Mouse (Mus musculus) heart, embryonic 12.5 days (tissue): ENCODE results near the gene Atp1b1. TPM values are rescaled to one million over a fixed set of nuclear protein-coding genes. Genes with fewer than 3 reads are reported as not detected.

Experiments
- ATAC-seq: fragments of 200-750 bp; cut with Nextera tagmentation; 2 replicates; pipeline ENCODE4 v1.8.0; 2017; ENCODE audit warnings: moderate TSS enrichment, moderate library complexity; ENCODE audit not compliant: insufficient number of reproducible peaks, low FRiP score
- H3K27ac ChIP-seq: fragments of 300-500 bp; sonication (generic); 2 replicates; pipeline ENCODE4 v1.5.1; 2016; ENCODE audit warnings: mild to moderate bottlenecking, moderate library complexity; ENCODE audit not compliant: poor library complexity, severe bottlenecking
- H3K27me3 ChIP-seq: fragments of 300-500 bp; sonication (generic); replicated peaks from 2 replicates; pipeline ENCODE4 v1.6.1; 2016; ENCODE audit warnings: mild to moderate bottlenecking, moderate library complexity
- H3K36me3 ChIP-seq: fragments of 300-500 bp; sonication (generic); 2 replicates; pipeline ENCODE4 v1.6.1; 2016; ENCODE audit warnings: mild to moderate bottlenecking, moderate library complexity
- H3K4me1 ChIP-seq: fragments of 300-500 bp; sonication (generic); replicated peaks from 2 replicates; pipeline ENCODE4 v1.6.1; 2016; ENCODE audit warnings: mild to moderate bottlenecking
- H3K4me2 ChIP-seq: fragments of 300-500 bp; sonication (generic); 2 replicates; pipeline ENCODE4 v1.6.1; 2016; ENCODE audit warnings: mild to moderate bottlenecking, moderate library complexity
- H3K4me3 ChIP-seq: fragments of 300-500 bp; sonication (generic); 2 replicates; pipeline ENCODE4 v1.5.1; 2016; ENCODE audit warnings: mild to moderate bottlenecking
- H3K9ac ChIP-seq: fragments of 300-500 bp; sonication (generic); 2 replicates; pipeline ENCODE4 v1.6.1; 2016; ENCODE audit warnings: mild to moderate bottlenecking, moderate library complexity
- H3K9me3 ChIP-seq: fragments of 300-500 bp; sonication (generic); replicated peaks from 2 replicates; pipeline ENCODE4 v1.6.1; 2016; ENCODE audit warnings: mild to moderate bottlenecking, moderate library complexity
- WGBS: fragments of 180-500 bp; shearing (Covaris S2); methylation state at CpG from one replicate; pipeline ENCODE4 v1.1.7; 2016; 5-methylcytosine and 5-hydroxymethylcytosine counted together
- polyA plus RNA-seq: library from polyadenylated mRNA; unstranded; fragments of >200 nt; fragmentation: Nextera tagmentation; extraction: Ambion mirVana; gene quantifications from 2 replicates; pipeline ENCODE4 v1.2.1, GENCODE M21; 2016

Atp1b1 gene
- polyA plus RNA-seq, 1 experiment from 2014 or later, result 416 TPM

DNA sequence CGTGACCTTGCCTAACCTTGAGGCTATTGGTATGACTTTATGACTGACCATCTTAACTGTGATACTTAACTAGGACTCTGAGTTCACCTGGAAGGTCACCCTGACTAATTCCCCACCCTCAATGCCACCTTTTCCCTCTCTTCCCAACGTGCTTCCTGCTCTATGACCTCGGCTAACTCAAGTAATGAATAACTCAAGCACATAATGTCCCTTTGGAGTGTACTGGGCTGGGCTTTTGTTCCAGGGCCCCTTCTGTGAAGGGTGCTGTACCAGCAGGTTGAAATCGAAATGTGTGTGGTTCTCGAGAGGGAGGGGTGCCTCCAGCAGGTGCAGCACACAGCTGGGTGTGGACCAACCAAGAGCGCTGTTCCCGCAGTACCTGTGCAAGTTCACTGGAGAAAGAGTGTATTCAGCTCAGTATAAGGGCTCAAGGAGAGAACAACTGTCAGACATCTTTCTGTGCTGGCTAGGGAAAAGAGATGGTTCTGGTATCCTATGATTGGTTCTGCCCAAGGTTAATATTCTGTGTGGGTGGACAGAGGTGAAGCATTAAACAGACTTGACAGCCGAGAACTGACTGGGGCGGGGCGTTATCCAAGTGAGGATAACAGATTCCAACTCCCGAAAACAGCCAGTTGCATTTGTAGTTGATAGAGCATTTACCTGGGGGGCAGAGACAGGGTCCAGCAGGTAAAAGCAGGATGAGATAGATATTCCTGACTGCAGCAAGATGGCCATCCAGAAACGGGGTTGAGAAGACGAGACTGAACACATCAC lies 3.0 kb upstream of the Atp1b1 start:
- H3K36me3 ChIP-seq, result no peaks in the 10 kb centered on the region
- whole genome bisulfite sequencing, result 62% methylated on average over 13 of the region's 13 CpGs
- H3K27me3 ChIP-seq, result peaks cover 3% of the 10 kb centered on the region; the same call in 1 of the 2 replicates
- peak overlapping the region; percentile 82 for H3K27ac ChIP-seq
- H3K4me2 ChIP-seq, result peak overlapping the region; percentile 53
- peak overlapping the region; percentile 6 for H3K4me3 ChIP-seq
- no peaks in the 10 kb centered on the region for H3K9me3 ChIP-seq
- H3K9ac ChIP-seq, result no peak overlapping the region; the same call in 1 of the 2 replicates
- ATAC-seq, result no peak
- H3K4me1 ChIP-seq, result peaks cover 35% of the 10 kb centered on the region

DNA sequence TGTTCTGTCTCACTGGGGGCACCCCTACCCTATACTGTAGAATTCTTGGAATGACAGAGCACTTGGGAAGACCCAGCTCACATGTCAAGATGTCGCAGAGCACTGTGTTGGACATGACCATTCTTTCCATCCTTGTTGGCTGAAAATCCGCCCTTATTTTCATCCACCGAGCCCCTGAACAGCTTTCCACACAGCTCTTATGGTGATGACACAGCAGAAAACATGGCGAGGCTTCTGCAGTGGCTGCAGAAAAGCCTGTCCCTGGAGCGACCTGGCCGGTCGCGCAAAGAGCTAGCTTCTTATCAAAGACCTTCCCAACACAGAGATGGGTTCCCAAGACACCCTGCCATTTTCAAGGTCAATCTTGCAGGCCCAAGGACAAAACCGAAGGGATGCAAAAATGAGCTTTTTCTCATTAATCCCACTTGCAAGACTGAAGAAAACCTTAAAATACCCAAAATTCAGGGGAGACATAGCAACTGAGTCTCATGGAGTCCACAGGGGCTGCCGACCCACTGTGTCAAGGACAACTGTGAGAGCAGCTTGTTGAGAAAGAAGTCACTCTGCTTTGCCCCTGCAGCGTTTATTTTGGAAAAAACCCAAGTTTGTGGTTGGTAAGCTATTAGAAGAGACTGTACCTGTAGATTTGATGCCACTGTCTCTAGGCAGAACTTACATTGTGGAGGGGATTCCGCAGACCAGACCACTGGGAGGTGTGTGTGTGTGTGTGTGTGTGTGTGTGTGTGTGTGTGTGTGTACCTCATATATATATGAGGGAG lies 1.2 kb upstream of the Atp1b1 start:
- Histone ChIP-seq H3K4me1 (peaks cover 39% of the 10 kb centered on the region), H3K27me3 (peaks cover 3% of the 10 kb centered on the region; the same call in 1 of the 2 replicates), H3K36me3 (no peaks in the 10 kb centered on the region), H3K4me3 (peak overlapping the region; percentile 92), H3K4me2 (peak overlapping the region; percentile 67), H3K9ac (peak overlapping the region; percentile 99), H3K9me3 (no peaks in the 10 kb centered on the region), H3K27ac (peak overlapping the region; percentile 97)
- 38% methylated on average over 12 of the region's 12 CpGs for WGBS
- ATAC-seq, result no peak

DNA sequence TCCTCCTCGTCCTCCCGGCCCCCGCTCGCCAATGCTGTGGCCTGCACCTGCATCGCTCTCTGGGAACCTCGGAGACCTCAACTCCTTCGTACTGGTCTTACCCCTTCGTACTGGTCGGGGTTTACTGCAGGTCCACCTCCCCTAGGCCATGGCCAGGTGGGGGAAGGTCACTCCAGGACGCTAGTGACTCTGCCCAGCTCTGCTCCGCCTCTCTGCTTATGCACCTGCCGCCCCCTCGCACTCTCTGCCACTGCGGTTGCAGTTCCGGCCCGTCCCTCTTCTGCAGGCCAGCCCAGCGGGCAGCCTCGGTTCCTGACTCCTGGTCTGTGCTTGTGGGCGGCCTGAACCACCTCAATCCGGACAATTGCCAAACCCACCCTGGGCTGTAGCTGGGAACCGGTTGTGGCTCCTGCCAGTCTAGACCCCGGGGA lies 481 bp upstream of the Atp1b1 start:
- no peaks in the 10 kb centered on the region for H3K36me3 ChIP-seq
- ATAC-seq, result peak; percentile 52
- H3K9me3 ChIP-seq, result no peaks in the 10 kb centered on the region
- H3K4me3 ChIP-seq, result peak overlapping the region; percentile 92
- H3K27me3 ChIP-seq, result peaks cover 3% of the 10 kb centered on the region; the same call in 1 of the 2 replicates
- H3K4me2 ChIP-seq, result peak overlapping the region; percentile 67
- 2% methylated on average over 22 of the region's 22 CpGs for WGBS
- H3K9ac ChIP-seq, result peak overlapping the region; percentile 99
- peak overlapping the region; percentile 97 for H3K27ac ChIP-seq
- peaks cover 46% of the 10 kb centered on the region for H3K4me1 ChIP-seq

DNA sequence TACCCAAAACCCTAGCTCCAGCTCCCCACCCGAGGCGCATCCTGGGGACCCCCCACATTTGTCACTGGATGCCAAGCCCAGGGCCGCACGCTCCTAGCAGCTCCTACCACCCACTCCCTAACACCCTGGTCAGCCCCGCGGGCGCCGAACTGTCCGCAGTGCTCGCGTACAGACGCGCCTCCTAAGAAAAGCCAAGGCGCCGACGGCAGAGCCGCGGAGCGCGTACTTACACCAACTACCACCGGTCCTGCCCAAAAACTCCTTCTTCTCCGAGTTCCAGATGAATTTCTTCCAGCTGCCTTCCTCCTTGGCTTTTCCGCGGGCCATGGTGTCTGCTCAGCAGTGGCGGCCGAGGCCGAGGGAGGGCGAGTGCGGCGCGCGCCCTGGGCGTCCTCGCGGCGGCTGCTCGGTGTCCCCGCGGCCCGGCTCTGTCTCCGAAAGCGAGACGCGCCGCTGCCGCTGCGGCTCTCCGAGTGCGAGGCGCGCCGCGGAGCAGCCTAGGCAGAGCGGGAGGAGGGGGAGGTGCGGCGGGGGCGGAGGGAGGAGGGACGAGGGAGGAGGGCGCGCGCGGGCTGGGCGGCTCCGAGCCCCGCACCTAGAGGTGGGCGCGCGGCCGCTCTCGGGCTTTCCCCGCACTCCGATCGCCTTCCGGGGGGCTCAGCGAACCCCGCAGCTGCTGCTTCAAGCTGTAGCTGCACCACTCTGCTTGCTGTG lies 467 bp downstream of the Atp1b1 start:
- H3K4me3 ChIP-seq, result peak overlapping the region; percentile 92
- peak; percentile 80 for ATAC-seq
- H3K4me2 ChIP-seq, result peak overlapping the region; percentile 67
- WGBS, result under 1% methylated on average over 65 of the region's 76 CpGs
- H3K4me1 ChIP-seq, result peaks cover 55% of the 10 kb centered on the region
- H3K27me3 ChIP-seq, result peaks cover 3% of the 10 kb centered on the region; the same call in 1 of the 2 replicates
- peak overlapping the region; percentile 99 for H3K9ac ChIP-seq
- H3K27ac ChIP-seq, result peak overlapping the region; percentile 97
- H3K9me3 ChIP-seq, result no peaks in the 10 kb centered on the region
- H3K36me3 ChIP-seq, result peaks cover 7% of the 10 kb centered on the region

DNA sequence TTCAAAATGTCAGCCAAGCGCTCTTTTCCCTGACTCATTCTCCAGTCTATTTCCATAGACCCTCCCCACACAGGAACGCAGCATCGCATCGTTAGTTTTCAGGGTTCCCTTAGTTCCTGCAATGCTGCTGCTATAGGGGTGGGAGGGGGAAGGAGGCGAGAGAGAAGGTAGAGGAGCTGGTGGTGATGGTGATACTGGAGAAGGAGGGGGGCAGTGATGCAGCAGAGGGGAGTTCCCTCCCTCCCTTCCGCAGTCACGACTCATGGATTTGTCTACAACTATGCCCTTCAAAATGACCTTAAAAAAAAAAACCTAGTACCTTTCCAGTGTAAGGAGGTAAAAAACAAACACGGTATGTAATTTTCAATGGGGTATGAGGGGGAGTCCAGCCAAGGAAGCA lies 1.4 kb downstream of the Atp1b1 start:
- Histone ChIP-seq H3K4me3 (peak overlapping the region; percentile 92), H3K9ac (peak overlapping the region; percentile 99), H3K9me3 (no peaks in the 10 kb centered on the region), H3K4me2 (peak overlapping the region; percentile 67), H3K27me3 (peaks cover 3% of the 10 kb centered on the region; the same call in 1 of the 2 replicates), H3K4me1 (peaks cover 54% of the 10 kb centered on the region), H3K36me3 (peaks cover 16% of the 10 kb centered on the region), H3K27ac (peak overlapping the region; percentile 97)
- ATAC-seq, result no peak
- WGBS, result 6% methylated on average over 8 of the region's 8 CpGs

DNA sequence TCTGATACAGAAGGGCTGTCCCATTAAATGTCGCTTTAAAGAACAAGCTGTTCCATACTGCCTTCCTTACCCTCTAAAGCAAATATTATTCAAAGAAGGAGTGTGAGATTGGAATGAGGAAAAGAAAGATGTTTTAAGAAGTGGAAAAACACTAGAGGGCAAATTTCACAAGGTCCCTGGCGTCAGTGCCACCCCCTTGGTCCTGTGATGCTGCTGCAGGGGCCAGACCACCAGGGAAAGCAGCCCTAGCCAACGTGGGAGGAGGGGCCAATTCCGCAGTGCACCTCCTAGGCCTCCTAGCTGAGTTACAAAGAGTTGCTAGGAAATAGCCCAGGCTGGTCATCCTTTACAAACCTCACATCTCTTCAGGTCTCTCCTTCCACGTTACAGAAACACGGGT lies 2.1 kb downstream of the Atp1b1 start:
- Histone ChIP-seq H3K4me1 (peaks cover 54% of the 10 kb centered on the region), H3K36me3 (peaks cover 22% of the 10 kb centered on the region), H3K27ac (peak overlapping the region; percentile 97), H3K27me3 (peaks cover 3% of the 10 kb centered on the region; the same call in 1 of the 2 replicates), H3K9ac (peak overlapping the region; percentile 99), H3K9me3 (no peaks in the 10 kb centered on the region), H3K4me2 (peak overlapping the region; percentile 67), H3K4me3 (peak overlapping the region; percentile 92)
- no peak for ATAC-seq
- 8% methylated on average over 6 of the region's 6 CpGs for WGBS

DNA sequence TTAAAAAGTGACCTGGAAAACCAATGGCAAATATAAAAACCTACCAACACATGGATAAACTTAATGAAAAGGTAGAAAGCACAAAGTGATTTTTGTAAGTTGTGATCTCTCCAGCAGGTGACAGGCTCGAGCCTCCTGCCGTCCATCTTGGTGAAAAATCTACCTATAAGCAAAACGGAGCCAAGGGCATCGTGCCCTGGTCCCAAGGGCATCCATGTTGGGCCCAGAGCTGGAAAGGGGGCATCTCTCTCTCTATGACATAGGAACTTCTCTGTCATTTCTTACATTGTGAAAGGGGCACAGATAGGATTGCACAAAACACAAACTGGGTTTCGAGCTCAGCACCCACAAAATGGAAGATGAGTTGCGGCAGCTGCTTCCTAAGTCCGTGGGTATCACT lies 2.5 kb downstream of the Atp1b1 start:
- 38% methylated on average over 7 of the region's 7 CpGs for WGBS
- Histone ChIP-seq H3K27me3 (peaks cover 3% of the 10 kb centered on the region; the same call in 1 of the 2 replicates), H3K36me3 (peaks cover 27% of the 10 kb centered on the region), H3K4me3 (peak overlapping the region; percentile 92), H3K27ac (peak overlapping the region; percentile 97), H3K4me2 (peak overlapping the region; percentile 67), H3K9me3 (no peaks in the 10 kb centered on the region), H3K4me1 (peaks cover 54% of the 10 kb centered on the region), H3K9ac (peak overlapping the region; percentile 99)
- no peak for ATAC-seq

DNA sequence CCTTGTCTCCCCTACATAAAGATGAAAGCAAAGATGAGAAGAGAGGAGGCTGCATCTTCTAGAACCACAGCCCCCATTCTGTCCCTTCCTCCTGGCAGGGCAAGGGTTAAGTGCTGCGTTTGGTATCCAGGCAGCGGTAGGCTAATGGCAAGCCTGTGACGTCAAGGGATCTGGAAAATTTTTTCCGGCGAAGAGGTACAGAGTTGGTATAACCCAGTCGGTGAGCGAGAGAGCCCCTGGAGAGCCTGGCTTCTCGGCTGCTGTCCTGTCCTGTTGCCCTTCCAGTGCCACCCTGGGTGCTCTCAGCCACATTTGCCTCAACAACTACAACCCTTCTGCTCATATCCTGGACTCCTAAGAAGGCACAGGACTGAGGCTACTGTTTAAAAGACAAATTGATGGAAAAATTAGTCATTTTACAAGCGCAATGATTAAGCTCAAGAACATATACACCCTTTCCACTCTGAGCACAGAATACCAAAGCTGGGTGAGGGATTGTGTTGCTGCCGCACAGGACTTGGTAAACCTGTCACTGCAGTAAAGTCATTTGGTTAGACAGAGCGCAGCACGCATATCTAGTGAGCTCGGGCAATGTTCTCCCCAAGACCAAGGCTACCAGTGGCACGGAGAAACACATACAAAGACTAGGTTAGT lies 3.3 kb downstream of the Atp1b1 start:
- Histone ChIP-seq H3K36me3 (peaks cover 33% of the 10 kb centered on the region), H3K4me3 (peak overlapping the region; percentile 49), H3K27me3 (no peaks in the 10 kb centered on the region; the same call in 1 of the 2 replicates), H3K4me1 (peaks cover 56% of the 10 kb centered on the region), H3K4me2 (peak overlapping the region; percentile 74), H3K27ac (peak overlapping the region; percentile 72), H3K9ac (peak overlapping the region; percentile 66), H3K9me3 (no peaks in the 10 kb centered on the region)
- 26% methylated on average over 14 of the region's 14 CpGs for WGBS
- no peak for ATAC-seq

DNA sequence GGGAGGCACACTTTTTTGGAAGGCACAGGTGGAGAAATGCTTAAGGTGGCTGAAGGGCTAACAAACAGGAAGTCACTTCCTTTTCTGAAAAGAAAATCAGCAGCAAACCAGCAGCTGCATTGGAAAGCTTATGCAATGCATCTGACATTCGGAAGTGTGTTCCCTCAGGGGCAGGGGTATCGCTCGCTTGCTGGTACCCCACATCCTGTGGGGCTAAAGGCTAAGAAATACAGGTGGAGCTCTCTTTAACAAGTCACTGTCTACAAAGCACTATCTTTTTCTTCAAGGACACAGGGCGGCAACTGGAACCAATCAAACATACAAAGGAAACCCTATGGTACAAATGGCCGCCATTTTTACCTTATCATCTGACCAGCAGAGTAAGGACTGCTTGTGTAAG lies 4.4 kb downstream of the Atp1b1 start:
- Histone ChIP-seq H3K27ac (0 out of 2 replicates have a peak overlapping the region, but pooled peaks have one; percentile 72), H3K27me3 (no peaks in the 10 kb centered on the region; the same call in 1 of the 2 replicates), H3K36me3 (peaks cover 43% of the 10 kb centered on the region), H3K9ac (peak overlapping the region; percentile 66), H3K9me3 (no peaks in the 10 kb centered on the region), H3K4me3 (peak overlapping the region; percentile 49), H3K4me2 (peak overlapping the region; percentile 74), H3K4me1 (peaks cover 58% of the 10 kb centered on the region)
- no peak for ATAC-seq
- 67% methylated on average over 5 of the region's 5 CpGs for WGBS

DNA sequence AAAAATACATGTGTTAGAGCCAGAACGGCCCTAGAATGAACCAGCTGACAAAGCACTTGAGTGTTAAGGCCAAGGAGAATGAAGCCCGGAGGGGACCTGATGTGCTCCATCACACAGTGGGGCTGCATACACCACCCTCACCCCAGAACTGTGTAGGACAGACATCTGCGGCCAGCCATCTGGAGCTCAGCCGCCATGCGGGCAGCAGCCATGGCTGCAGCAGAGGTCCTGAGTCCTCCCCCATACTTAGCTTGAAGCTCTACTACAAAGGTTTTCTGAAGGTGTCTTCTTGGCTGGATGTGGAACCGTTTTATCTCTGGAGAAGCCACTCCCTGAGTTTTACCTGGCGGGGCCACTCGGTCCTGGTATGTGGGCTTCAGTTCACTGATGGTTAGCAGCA lies 5.0 kb downstream of the Atp1b1 start:
- Histone ChIP-seq H3K4me1 (peaks cover 59% of the 10 kb centered on the region), H3K9ac (no peak overlapping the region), H3K4me2 (peak overlapping the region; percentile 74; the same call in 1 of the 2 replicates), H3K36me3 (peaks cover 49% of the 10 kb centered on the region), H3K9me3 (no peaks in the 10 kb centered on the region), H3K27ac (peak overlapping the region; percentile 56), H3K4me3 (no peak overlapping the region), H3K27me3 (no peaks in the 10 kb centered on the region)
- no peak for ATAC-seq
- WGBS, result 77% methylated on average over 8 of the region's 8 CpGs
